Mouse (Mus musculus) 3T3-L1 (cell line): Measurements from ENCODE around the gene Lhfpl4.

ENCODE experiments used
- DNase-seq: peaks from one replicate; pipeline ENCODE4 v3.0.0-alpha.2; 2015; ENCODE audit warnings: low read depth, low spot score

The Lhfpl4 gene

GRCm38 (mm10) chr6:113194841-113195595 lies at the start of gene Lhfpl4:
TSS of gene Lhfpl4 (minus strand) at chr6:113195384.
- DNase-seq: no peak

DNA sequence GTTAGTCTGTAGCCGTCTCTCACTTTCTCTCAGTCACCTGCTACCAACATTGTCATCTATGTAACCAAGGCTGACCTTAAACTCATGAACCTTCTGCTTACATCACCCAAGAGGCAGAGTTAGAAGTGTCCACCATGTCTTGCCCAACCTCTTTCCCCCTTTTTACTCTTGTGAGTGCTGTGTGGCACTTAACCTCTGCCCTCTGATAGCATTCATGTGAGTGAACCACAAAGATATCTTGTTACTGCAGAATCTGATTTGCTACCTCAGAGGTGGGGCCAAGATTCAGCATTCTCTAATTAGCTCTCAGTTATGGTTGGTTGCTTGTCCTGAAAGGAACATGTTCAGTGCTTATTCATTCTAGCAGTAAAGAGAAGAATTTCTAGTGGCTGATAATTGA lies 47.6 kb upstream of the Lhfpl4 start:
- no peak for DNase-seq

GRCm38 (mm10) chr6:113238442-113238841 lies 43.3 kb upstream of the Lhfpl4 start:
- peak; percentile 46 for DNase-seq

DNA sequence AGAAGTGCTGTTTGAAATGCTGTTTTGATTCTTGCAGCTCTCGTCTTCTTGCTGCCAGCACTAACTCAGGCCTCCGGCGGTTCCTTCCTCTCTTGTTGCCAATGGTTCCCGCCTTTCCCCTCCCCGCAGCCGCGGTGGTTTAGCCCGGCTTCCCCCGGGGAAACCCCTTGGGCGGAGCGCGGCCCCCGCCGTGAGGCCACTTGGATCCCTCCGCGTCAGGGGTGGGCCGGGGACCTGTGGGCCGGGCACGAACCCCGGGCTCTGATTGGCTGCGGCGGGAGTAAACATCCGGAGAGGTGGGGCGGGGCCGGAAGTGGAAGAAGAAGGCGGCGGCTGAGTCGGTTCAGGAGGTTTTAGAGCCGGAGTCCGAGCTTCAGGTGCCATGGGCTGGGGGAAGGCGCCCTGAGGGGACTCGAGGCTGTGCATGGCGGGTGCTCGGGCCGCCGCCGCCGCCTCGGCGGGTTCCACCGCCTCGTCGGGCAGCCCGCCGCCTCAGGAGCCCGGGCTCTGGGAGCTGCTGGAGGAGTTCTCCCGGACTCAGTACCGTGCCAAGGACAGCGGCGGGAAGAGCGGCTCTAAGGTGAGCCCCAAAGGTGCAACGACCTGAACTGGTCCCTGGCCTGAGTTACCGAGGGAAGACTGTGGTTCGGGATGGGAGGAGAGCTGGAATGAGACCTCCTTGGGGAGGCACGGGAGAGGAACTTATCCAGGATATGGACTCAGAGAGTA lies 42.5 kb upstream of the Lhfpl4 start, which contains the start of gene Mtmr14:
TSS of gene Mtmr14 (plus strand) at position 302 of the 729 bp plus-strand sequence.
- DNase-seq: peak; percentile 97

DNA sequence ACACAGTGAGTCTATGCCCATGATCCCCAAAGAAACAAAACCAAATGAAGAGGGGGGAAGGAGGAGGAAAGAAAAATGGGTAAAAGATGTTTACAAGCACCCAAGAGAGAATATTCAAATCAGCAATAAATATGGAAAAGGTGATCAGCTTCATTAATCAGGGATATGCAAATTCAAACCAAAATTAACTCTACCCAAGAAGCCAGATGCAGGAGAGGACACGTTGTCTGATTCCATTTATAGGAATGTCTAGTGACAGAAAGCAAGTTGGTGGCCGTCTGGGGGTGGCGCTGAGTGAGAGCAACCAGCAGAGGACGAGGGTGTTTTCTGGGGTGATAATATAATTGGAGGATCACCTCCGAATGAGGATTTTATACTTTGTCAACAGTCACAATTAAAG lies 40.0 kb upstream of the Lhfpl4 start:
- no peak for DNase-seq

- DNase-seq: no peak
Measured at GRCm38 (mm10) chr6:113226705-113227104, 31.5 kb upstream of the Lhfpl4 start.

GRCm38 (mm10) chr6:113225798-113226197 lies 30.6 kb upstream of the Lhfpl4 start:
- DNase-seq: no peak

GRCm38 (mm10) chr6:113216280-113216679 lies 21.1 kb upstream of the Lhfpl4 start:
- no peak for DNase-seq

GRCm38 (mm10) chr6:113195596-113195992 lies 410 bp upstream of the Lhfpl4 start:
- no peak for DNase-seq

DNA sequence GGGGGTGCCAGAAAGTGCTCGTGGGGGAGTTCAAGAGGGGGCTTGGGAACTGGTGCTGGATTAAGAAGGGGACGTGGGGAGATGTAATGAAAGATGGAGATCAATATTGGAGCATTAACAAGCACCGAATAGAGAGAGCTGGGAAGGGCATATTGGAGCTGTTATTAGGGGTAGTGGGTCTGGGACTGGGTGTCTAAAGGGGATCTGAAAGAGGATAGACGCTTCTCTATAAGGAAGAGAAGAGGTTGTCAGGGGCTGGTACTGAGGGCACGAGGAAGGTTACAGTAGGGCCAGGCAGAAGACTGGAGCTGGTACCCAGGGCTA lies 705 bp downstream of the Lhfpl4 start:
- no peak for DNase-seq

GRCm38 (mm10) chr6:113193765-113194460 lies 1.3 kb downstream of the Lhfpl4 start:
- DNase-seq: no peak

- no peak for DNase-seq
Measured at GRCm38 (mm10) chr6:113184866-113185525, 10.2 kb downstream of the Lhfpl4 start.

DNA sequence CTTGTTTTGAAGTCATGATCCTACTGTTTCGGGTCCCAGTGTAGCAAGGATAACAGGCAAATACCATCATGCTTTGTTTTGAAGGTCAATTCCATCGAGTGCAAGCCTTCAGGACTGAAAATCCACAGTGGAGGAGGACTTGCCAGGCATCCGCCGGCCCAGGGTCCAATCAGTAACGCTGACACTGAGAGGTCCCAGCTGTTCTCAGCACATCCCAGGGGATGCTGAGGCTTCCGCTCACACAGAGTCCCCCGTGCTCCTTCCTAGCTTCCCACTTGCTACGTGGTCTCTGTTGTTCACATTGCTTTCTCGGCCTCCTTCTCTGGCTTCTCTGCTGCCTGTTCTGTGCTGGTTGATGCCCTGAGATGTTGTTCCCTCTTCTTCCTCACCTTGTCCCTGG lies 11.0 kb downstream of the Lhfpl4 start:
- no peak for DNase-seq

DNA sequence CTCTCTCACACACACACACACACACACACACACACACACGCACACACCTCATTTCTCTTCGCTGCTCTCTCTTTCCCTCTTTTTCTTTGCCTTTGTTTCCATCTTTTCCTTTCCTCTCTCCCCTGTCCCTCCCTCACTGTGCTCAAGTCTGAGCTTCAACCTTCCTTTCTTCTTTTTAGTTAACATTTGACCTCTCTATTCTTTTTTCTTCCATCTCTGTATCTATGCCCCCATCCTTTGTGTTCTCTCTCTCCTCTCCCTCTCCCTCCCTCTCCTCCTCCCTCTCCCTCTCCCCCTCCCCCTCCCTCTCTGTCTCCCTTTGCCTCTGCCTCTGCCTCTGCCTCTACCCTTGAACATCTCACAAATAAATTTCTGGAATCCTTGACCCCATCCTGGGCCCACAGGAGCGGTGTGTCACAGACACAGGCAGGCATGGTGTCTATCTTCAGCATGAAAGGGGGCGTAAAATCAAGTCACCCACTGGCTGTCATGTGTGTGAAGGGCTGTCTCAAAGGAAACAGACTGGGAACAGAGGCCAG lies 15.9 kb downstream of the Lhfpl4 start:
- no peak for DNase-seq

DNA sequence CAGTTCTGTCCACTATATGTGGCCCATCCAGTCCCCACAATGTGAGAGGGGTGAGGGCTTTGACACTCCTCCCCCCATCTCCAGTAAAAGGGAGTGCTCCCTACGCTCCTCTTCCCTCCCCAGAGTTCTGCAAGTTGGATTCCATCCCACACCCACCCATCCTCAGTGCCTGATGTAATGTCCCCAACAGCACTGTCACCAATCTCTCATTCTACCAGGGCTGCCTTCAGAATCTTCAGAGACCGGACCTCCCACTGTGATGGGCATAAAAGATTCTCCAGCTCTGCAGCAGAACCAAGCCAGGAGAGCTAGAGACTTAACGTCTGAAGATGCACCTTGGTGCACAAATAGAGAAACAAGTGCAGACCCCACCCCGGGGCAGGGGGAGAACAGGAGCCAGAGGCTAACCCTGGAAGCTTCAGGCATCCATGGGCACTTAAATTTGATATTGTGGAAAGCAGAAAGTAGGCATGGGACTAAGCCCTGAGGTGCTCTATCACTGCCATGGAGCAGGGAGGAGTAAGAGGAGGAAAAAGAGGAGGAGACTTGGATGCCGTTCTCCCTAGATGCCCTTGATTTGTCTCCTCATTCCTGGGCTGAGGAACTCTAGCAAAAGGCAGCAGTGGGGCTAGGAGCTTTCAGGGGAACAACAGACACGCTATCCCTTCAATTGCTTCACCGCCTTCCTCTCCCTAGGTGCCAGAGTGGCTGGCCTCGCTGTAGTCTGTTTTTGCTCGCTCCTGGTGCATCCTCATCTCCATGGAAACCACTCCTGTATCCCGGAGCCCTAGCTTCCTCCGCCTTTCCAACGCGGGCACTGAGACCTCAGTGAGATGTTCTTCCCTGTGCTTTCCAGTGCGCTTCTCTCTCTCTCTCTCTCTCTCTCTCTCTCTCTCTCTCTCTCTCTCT lies 16.6 kb downstream of the Lhfpl4 start:
- DNase-seq: no peak

- no peak for DNase-seq
Measured at GRCm38 (mm10) chr6:113176613-113177012, 18.6 kb downstream of the Lhfpl4 start.

DNA sequence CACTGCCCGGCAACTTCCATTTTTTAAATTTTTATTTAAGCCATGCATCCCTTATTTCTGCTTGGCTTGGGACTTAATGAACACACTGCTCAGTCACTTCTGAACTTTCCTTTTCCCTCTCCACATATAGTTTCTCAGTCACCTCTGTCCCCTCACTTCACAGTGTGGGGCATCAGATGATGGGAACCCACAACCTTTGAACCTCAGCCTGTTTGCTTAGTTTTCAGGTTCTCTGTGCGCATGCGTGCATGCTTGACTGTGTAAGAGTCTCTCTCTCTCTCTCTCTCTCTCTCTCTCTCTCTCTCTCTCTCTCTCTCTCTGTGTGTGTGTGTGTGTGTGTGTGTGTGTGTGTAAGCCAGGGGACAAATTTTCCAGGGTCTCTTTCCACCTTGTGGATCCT lies 19.7 kb downstream of the Lhfpl4 start:
- DNase-seq: no peak

- DNase-seq: peak; percentile 89
Measured at GRCm38 (mm10) chr6:113172568-113172967, 22.6 kb downstream of the Lhfpl4 start.

DNA sequence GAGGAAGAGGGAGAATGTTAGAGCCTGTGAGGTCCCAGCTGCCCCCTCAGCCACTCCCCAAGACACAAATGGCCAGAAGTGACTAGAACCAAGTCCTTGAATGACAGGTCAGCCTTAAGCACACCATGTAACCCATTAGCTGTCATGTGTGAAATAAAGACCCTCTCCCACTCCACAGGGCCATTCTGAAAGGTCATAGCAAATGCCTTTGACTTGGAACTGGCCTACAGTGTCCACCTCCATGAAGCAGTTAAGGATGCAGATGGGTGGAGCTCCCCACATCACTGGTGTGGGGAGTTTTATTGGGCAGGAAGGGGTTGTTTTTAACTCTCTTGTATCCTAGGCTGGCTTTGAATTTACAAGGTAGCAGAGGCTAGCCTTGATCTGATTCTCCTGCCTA lies 23.2 kb downstream of the Lhfpl4 start:
- DNase-seq: no peak

GRCm38 (mm10) chr6:113170651-113171050 lies 24.5 kb downstream of the Lhfpl4 start:
- DNase-seq: no peak

DNA sequence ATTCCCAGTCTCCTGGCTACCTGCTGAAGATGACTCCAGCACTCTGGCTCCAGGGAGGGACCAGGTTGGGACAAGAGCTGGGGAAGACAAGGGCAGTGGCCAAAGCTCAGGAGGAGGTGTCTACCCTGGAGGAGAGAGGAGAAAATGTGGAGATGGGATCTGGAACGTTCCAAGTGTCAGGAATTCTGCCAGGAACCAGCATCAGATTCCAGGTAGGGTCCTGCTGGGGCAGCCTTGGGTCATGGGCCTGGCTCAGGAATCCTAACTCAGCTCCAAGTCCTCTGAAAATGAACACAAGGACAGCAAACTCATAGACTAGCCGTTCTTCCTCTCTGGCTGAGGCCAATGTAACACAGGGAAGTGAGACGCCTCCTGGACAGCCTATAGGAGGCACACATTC lies 25.3 kb downstream of the Lhfpl4 start:
- DNase-seq: no peak
